Mouse (Mus musculus): ENCODE results near the gene Dclre1a. TPM values are rescaled to one million over a fixed set of nuclear protein-coding genes. Genes with fewer than 3 reads are reported as not detected.

The Dclre1a gene
- polyA plus RNA-seq, 1 experiment from 2014 or later = 17.7 TPM

DNA sequence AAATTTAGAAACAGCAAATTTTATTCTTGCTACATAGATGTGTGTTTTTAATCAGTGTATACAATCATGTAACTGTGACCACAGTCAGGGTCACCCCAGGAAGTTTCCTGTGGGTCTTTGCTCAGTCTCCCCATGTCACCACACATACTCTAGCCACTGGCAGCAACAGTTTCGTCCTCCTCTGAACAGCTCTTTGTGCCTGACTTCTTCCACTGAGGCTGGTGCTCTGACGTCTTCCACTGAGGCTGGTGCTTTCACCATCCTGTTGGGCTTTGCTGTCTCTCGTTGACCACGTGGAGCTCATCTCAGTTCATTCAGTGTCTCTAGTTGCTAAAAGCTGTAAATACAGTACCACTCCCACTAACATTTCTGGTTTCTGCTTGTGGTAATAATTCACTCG lies 34.0 kb upstream of the Dclre1a start:
- WGBS = 88% methylated on average over 5 of the region's 5 CpGs
- H3K9me3 ChIP-seq (ENCODE audit: control insufficient read depth, low read length) = no peaks in the 10 kb centered on the region
- peaks cover 11% of the 10 kb centered on the region; the same call in 1 of the 2 replicates for H3K36me3 ChIP-seq (ENCODE audit: control insufficient read depth, insufficient read depth, low read length)
- no peak overlapping the region for H3K9ac ChIP-seq (ENCODE audit: low read length)
- no peak overlapping the region for H3K27ac ChIP-seq (ENCODE audit: low read length)
- ATAC-seq (ENCODE audit: low read depth) = no peak
- H3K4me1 ChIP-seq (replicated peaks; ENCODE audit: control insufficient read depth, insufficient read depth, low read length) = no peaks in the 10 kb centered on the region; the same call in 1 of the 2 replicates
- no peaks in the 10 kb centered on the region for H3K27me3 ChIP-seq (ENCODE audit: control insufficient read depth, insufficient read depth, low read depth, low read length)
- no peak overlapping the region for H3K4me3 ChIP-seq (ENCODE audit: low read length)
- no peak overlapping the region for H3K4me2 ChIP-seq (ENCODE audit: low read depth, low read length)

GRCm38 (mm10) chr19:56577801-56578200 lies 29.8 kb upstream of the Dclre1a start:
- 82% methylated on average over 1 of the region's 1 CpGs for WGBS
- no peaks in the 10 kb centered on the region for H3K9me3 ChIP-seq (ENCODE audit: control insufficient read depth, low read length)
- no peak overlapping the region for H3K27ac ChIP-seq (ENCODE audit: low read length)
- H3K9ac ChIP-seq (ENCODE audit: low read length) = no peak overlapping the region
- H3K4me3 ChIP-seq (ENCODE audit: low read length) = no peak overlapping the region
- H3K27me3 ChIP-seq (ENCODE audit: control insufficient read depth, insufficient read depth, low read depth, low read length) = no peaks in the 10 kb centered on the region
- H3K4me2 ChIP-seq (ENCODE audit: low read depth, low read length) = no peak overlapping the region
- peaks cover 9% of the 10 kb centered on the region; the same call in 1 of the 2 replicates for H3K36me3 ChIP-seq (ENCODE audit: control insufficient read depth, insufficient read depth, low read length)
- ATAC-seq (ENCODE audit: low read depth) = no peak
- no peaks in the 10 kb centered on the region for H3K4me1 ChIP-seq (replicated peaks; ENCODE audit: control insufficient read depth, insufficient read depth, low read length)

- Histone ChIP-seq H3K27me3 (ENCODE audit: control insufficient read depth, insufficient read depth, low read depth, low read length) (no peaks in the 10 kb centered on the region), H3K4me1 (replicated peaks; ENCODE audit: control insufficient read depth, insufficient read depth, low read length) (peaks cover 2% of the 10 kb centered on the region; the same call in 1 of the 2 replicates), H3K36me3 (ENCODE audit: control insufficient read depth, insufficient read depth, low read length) (peaks cover 4% of the 10 kb centered on the region; the same call in 1 of the 2 replicates), H3K9me3 (ENCODE audit: control insufficient read depth, low read length) (no peaks in the 10 kb centered on the region), H3K27ac (ENCODE audit: low read length) (no peak overlapping the region), H3K9ac (ENCODE audit: low read length) (no peak overlapping the region), H3K4me3 (ENCODE audit: low read length) (no peak overlapping the region), H3K4me2 (ENCODE audit: low read depth, low read length) (no peak overlapping the region)
- WGBS = 91% methylated on average over 6 of the region's 6 CpGs
- ATAC-seq (ENCODE audit: low read depth) = no peak
Measured at GRCm38 (mm10) chr19:56573184-56573583, 25.2 kb upstream of the Dclre1a start.

DNA sequence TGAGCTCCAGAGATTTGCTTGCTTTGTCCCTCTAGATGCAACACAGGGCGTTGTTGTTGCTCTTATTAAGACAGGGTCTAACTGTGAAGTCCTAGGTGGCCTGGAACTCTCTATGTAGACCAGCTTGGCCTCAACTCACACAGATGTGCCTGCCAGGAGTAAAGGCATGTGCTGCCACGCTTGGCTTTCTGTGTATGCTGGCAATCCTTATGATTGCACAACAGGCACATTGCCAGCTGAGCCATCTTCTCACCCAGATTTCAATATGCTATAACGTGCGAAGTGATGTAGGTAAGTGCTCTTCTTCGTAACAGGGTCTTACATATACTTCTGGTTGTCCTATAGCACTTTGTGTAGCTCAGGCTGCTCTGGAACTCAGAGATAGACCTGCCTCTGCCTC lies 23.9 kb upstream of the Dclre1a start:
- Histone ChIP-seq H3K9me3 (ENCODE audit: control insufficient read depth, low read length) (no peaks in the 10 kb centered on the region), H3K4me3 (ENCODE audit: low read length) (no peak overlapping the region), H3K9ac (ENCODE audit: low read length) (no peak overlapping the region), H3K4me2 (ENCODE audit: low read depth, low read length) (no peak overlapping the region), H3K27ac (ENCODE audit: low read length) (no peak overlapping the region), H3K27me3 (ENCODE audit: control insufficient read depth, insufficient read depth, low read depth, low read length) (no peaks in the 10 kb centered on the region), H3K36me3 (ENCODE audit: control insufficient read depth, insufficient read depth, low read length) (peaks cover 4% of the 10 kb centered on the region; the same call in 1 of the 2 replicates), H3K4me1 (replicated peaks; ENCODE audit: control insufficient read depth, insufficient read depth, low read length) (peaks cover 2% of the 10 kb centered on the region; the same call in 1 of the 2 replicates)
- ATAC-seq (ENCODE audit: low read depth) = no peak
- WGBS = 87% methylated on average over 5 of the region's 5 CpGs

DNA sequence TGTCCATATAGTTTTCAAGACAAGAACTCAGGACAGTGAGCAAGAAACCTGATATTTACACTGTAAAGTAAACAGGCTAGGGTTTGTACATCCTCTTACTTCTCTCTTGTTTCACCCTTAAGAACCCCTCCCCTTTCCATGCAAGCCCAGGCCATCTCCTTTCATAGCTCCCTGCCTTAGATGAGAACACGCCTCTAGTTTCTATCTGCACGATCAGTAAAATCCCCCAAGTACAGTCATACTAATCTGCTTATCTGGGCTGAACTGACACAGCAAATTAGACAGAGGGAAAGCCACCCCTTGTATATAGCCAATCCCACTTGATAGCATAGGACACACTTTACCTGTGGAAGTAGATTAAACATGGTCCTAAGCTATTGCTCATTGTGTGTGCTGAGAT lies 23.2 kb upstream of the Dclre1a start:
- Histone ChIP-seq H3K4me1 (replicated peaks; ENCODE audit: control insufficient read depth, insufficient read depth, low read length) (peaks cover 2% of the 10 kb centered on the region; the same call in 1 of the 2 replicates), H3K9ac (ENCODE audit: low read length) (no peak overlapping the region), H3K27ac (ENCODE audit: low read length) (no peak overlapping the region), H3K4me3 (ENCODE audit: low read length) (no peak overlapping the region), H3K9me3 (ENCODE audit: control insufficient read depth, low read length) (no peaks in the 10 kb centered on the region), H3K27me3 (ENCODE audit: control insufficient read depth, insufficient read depth, low read depth, low read length) (no peaks in the 10 kb centered on the region), H3K36me3 (ENCODE audit: control insufficient read depth, insufficient read depth, low read length) (peaks cover 4% of the 10 kb centered on the region; the same call in 1 of the 2 replicates), H3K4me2 (ENCODE audit: low read depth, low read length) (no peak overlapping the region)
- ATAC-seq (ENCODE audit: low read depth) = no peak
- 62% methylated on average over 2 of the region's 2 CpGs for WGBS

DNA sequence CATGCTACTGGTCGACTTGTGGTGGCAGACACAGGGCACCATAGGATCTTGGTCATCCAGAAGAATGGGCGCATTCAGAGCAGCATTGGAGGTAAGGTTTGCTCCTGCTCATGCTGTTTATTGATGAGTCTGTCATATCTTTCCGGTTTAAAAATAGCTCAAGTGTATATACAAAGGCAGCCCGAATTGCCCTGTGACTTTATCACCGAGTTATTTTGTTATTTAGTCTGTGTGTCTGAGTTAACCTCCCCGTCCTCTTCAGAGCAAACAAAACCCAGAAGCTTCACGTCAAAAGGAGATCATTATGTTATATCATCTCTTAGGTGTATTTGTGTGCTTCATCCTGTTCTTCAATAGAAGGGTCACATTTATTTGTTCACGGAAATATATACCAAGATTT lies 22.8 kb upstream of the Dclre1a start:
- Histone ChIP-seq H3K9ac (ENCODE audit: low read length) (no peak overlapping the region), H3K9me3 (ENCODE audit: control insufficient read depth, low read length) (no peaks in the 10 kb centered on the region), H3K4me3 (ENCODE audit: low read length) (no peak overlapping the region), H3K4me2 (ENCODE audit: low read depth, low read length) (no peak overlapping the region), H3K27me3 (ENCODE audit: control insufficient read depth, insufficient read depth, low read depth, low read length) (no peaks in the 10 kb centered on the region), H3K27ac (ENCODE audit: low read length) (no peak overlapping the region), H3K4me1 (replicated peaks; ENCODE audit: control insufficient read depth, insufficient read depth, low read length) (peaks cover 2% of the 10 kb centered on the region; the same call in 1 of the 2 replicates), H3K36me3 (ENCODE audit: control insufficient read depth, insufficient read depth, low read length) (peaks cover 4% of the 10 kb centered on the region; the same call in 1 of the 2 replicates)
- no peak for ATAC-seq (ENCODE audit: low read depth)
- 51% methylated on average over 8 of the region's 8 CpGs for WGBS

DNA sequence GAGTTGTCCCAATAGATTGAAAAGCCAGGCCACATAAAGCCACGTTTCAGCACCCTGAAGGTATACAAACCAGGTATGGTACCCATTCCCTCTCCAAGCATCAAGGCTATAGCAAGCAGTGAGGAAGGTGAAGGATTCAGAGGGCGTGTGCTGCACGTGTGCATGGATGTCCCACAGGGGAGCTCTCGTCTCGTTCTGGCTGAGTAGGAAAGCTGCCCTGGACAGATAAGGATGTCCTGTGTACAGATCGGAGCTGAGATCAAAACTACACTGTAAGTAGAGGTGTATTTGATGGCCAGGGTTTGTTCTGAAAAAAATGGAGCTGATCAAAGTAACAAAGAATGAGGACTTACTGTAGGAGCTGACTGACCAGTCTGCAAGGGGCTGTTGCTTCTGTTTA lies 18.9 kb upstream of the Dclre1a start:
- H3K4me1 ChIP-seq (replicated peaks; ENCODE audit: control insufficient read depth, insufficient read depth, low read length) = peaks cover 5% of the 10 kb centered on the region; the same call in 1 of the 2 replicates
- WGBS = 78% methylated on average over 6 of the region's 6 CpGs
- H3K9ac ChIP-seq (ENCODE audit: low read length) = no peak overlapping the region
- H3K4me3 ChIP-seq (ENCODE audit: low read length) = no peak overlapping the region
- H3K27ac ChIP-seq (ENCODE audit: low read length) = no peak overlapping the region
- no peaks in the 10 kb centered on the region for H3K9me3 ChIP-seq (ENCODE audit: control insufficient read depth, low read length)
- H3K36me3 ChIP-seq (ENCODE audit: control insufficient read depth, insufficient read depth, low read length) = peaks cover 1% of the 10 kb centered on the region; the same call in 1 of the 2 replicates
- ATAC-seq (ENCODE audit: low read depth) = no peak
- H3K27me3 ChIP-seq (ENCODE audit: control insufficient read depth, insufficient read depth, low read depth, low read length) = no peaks in the 10 kb centered on the region
- no peak overlapping the region for H3K4me2 ChIP-seq (ENCODE audit: low read depth, low read length)

DNA sequence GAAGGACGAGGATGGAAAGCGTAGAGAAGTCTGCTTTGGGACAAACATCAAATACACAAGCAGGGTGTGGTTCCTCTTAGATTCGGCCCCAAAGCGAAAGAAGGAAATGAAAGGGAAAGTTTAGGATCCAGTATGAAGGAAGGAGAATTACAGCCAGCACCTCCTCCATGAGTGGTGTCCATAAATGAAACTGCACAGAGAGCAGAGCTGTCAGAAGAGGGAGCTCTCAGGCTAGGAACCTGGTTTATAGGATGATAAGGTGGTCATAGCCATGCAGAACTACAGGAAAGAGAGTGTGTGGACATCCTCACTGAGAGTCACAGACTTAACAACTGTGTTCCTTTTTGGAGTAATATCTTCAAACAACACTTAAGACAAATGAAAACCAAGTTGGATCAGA lies 18.0 kb upstream of the Dclre1a start:
- ATAC-seq (ENCODE audit: low read depth) = peak; percentile 52; the same call in 1 of the 2 replicates
- Histone ChIP-seq H3K9me3 (ENCODE audit: control insufficient read depth, low read length) (no peaks in the 10 kb centered on the region), H3K4me3 (ENCODE audit: low read length) (no peak overlapping the region), H3K4me2 (ENCODE audit: low read depth, low read length) (no peak overlapping the region), H3K4me1 (replicated peaks; ENCODE audit: control insufficient read depth, insufficient read depth, low read length) (peaks cover 5% of the 10 kb centered on the region; the same call in 1 of the 2 replicates), H3K27ac (ENCODE audit: low read length) (no peak overlapping the region), H3K36me3 (ENCODE audit: control insufficient read depth, insufficient read depth, low read length) (no peaks in the 10 kb centered on the region), H3K9ac (ENCODE audit: low read length) (no peak overlapping the region), H3K27me3 (ENCODE audit: control insufficient read depth, insufficient read depth, low read depth, low read length) (no peaks in the 10 kb centered on the region)
- WGBS = 85% methylated on average over 4 of the region's 4 CpGs

GRCm38 (mm10) chr19:56565358-56565757 lies 17.3 kb upstream of the Dclre1a start:
- 55% methylated on average over 6 of the region's 6 CpGs for WGBS
- no peak overlapping the region for H3K9ac ChIP-seq (ENCODE audit: low read length)
- no peak overlapping the region for H3K27ac ChIP-seq (ENCODE audit: low read length)
- H3K4me1 ChIP-seq (replicated peaks; ENCODE audit: control insufficient read depth, insufficient read depth, low read length) = peaks cover 3% of the 10 kb centered on the region; the same call in 1 of the 2 replicates
- H3K4me2 ChIP-seq (ENCODE audit: low read depth, low read length) = no peak overlapping the region
- H3K27me3 ChIP-seq (ENCODE audit: control insufficient read depth, insufficient read depth, low read depth, low read length) = no peaks in the 10 kb centered on the region
- no peak overlapping the region for H3K4me3 ChIP-seq (ENCODE audit: low read length)
- no peak for ATAC-seq (ENCODE audit: low read depth)
- no peaks in the 10 kb centered on the region for H3K9me3 ChIP-seq (ENCODE audit: control insufficient read depth, low read length)
- H3K36me3 ChIP-seq (ENCODE audit: control insufficient read depth, insufficient read depth, low read length) = no peaks in the 10 kb centered on the region
